Mouse (Mus musculus): ENCODE measurements at regions not wholly inside any gene's neighbourhood (a gene's known extent, or its start where the extent isn't known, plus 50 kb on each side); places are given as distances from the start of the nearest gene placed in this dataset.

- no peak for TF ChIP-seq TAL1 (IDR thresholded peaks at IDR 0.05; ENCODE audit: low read length)
- TF ChIP-seq GATA1 (IDR thresholded peaks at IDR 0.05; ENCODE audit: low read length) = no peak
These were observed 364.3 kb upstream of the Tmpo start for GRCm38 (mm10) chr10:91545421-91545820.
